Mouse (Mus musculus) lung, postnatal 0 days (tissue): ENCODE measurements at regions not wholly inside any gene's neighbourhood (a gene's known extent, or its start where the extent isn't known, plus 50 kb on each side); places are given as distances from the start of the nearest gene placed in this dataset.

ENCODE experiments used
- CTCF ChIP-seq: IDR thresholded peaks from 2 replicates; pipeline ENCODE4 v1.5.1; 2016; ENCODE audit warnings: antibody characterized with exemption, mild to moderate bottlenecking
- EP300 ChIP-seq: IDR thresholded peaks from 2 replicates; pipeline ENCODE4 v1.6.1; 2016; ENCODE audit warnings: antibody characterized with exemption, mild to moderate bottlenecking, control low read depth

DNA sequence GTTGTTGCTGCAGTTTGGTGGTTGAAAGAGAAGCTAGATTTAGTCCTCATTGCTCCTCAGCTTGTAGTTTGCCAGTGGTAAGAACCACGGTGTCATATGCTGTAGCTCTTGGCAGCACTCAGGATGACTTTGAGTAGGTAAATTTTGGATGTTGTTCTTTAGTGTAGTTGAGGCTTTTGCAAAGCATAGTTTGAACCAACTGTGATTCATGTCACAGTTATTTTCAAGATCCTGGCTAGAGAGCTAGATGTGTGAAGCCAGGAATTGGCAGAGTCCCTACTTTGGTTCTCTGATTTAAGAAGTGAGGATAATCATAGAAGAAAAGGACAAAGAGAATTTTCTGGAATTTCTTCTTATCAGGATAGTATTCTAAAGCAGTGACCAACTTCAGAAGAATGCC is 143.6 kb upstream of the Dab1 start:
- TF ChIP-seq CTCF (no peak), EP300 (no peak)
